Mouse (Mus musculus) testis, postnatal 14 days (tissue): ENCODE measurements around the gene Bco1.

Source experiments
- DNase-seq: peaks from one replicate; pipeline ENCODE4 v3.0.0; 2021; ENCODE audit warnings: low spot score

Gene Bco1

GRCm38 (mm10) chr8:117094053-117094452, 1.6 kb upstream of the Bco1 start:
- peak; percentile 21 for DNase-seq

GRCm38 (mm10) chr8:117097051-117097563, 1.5 kb downstream of the Bco1 start:
- no peak for DNase-seq

GRCm38 (mm10) chr8:117097564-117098191, 2.0 kb downstream of the Bco1 start:
- DNase-seq: no peak

GRCm38 (mm10) chr8:117107533-117107932, 11.9 kb downstream of the Bco1 start:
- DNase-seq: peak; percentile 62

- DNase-seq: peak; percentile 63
Measured at GRCm38 (mm10) chr8:117109018-117109711, 13.5 kb downstream of the Bco1 start.

GRCm38 (mm10) chr8:117109801-117110390, 14.2 kb downstream of the Bco1 start:
- DNase-seq: peak; percentile 70

GRCm38 (mm10) chr8:117111641-117112040, 16.0 kb downstream of the Bco1 start:
- no peak for DNase-seq

GRCm38 (mm10) chr8:117112261-117112660, 16.6 kb downstream of the Bco1 start:
- DNase-seq: no peak

- DNase-seq: no peak
Measured at GRCm38 (mm10) chr8:117115094-117115493, 19.4 kb downstream of the Bco1 start.

GRCm38 (mm10) chr8:117115676-117116446, 20.2 kb downstream of the Bco1 start:
- DNase-seq: no peak

GRCm38 (mm10) chr8:117116534-117116933, 20.9 kb downstream of the Bco1 start:
- no peak for DNase-seq

- DNase-seq: no peak
Measured at GRCm38 (mm10) chr8:117118409-117118808, 22.8 kb downstream of the Bco1 start.

- no peak for DNase-seq
Measured at GRCm38 (mm10) chr8:117121277-117121676, 25.6 kb downstream of the Bco1 start.

GRCm38 (mm10) chr8:117123850-117124633, 28.4 kb downstream of the Bco1 start:
- no peak for DNase-seq

- no peak for DNase-seq
Measured at GRCm38 (mm10) chr8:117125854-117126253, 30.2 kb downstream of the Bco1 start.

- DNase-seq: no peak
Measured at GRCm38 (mm10) chr8:117126411-117126810, 30.8 kb downstream of the Bco1 start.

- no peak for DNase-seq
Measured at GRCm38 (mm10) chr8:117127063-117127462, 31.4 kb downstream of the Bco1 start.

GRCm38 (mm10) chr8:117133702-117134101, 38.0 kb downstream of the Bco1 start:
- DNase-seq: no peak

GRCm38 (mm10) chr8:117136351-117136750, 40.7 kb downstream of the Bco1 start:
- no peak for DNase-seq

GRCm38 (mm10) chr8:117136763-117137162, 41.1 kb downstream of the Bco1 start:
- no peak for DNase-seq

GRCm38 (mm10) chr8:117137357-117137756, 41.7 kb downstream of the Bco1 start:
- no peak for DNase-seq

GRCm38 (mm10) chr8:117148520-117148919, 52.9 kb downstream of the Bco1 start:
- peak; percentile 19 for DNase-seq
